Mouse (Mus musculus) heart, postnatal 25 days (tissue): ENCODE measurements around the gene Irak3. TPM values are rescaled to one million over a fixed set of nuclear protein-coding genes. Genes with fewer than 3 reads are reported as not detected.
A peak's percentile ranks its signal among the peaks of the same experiment; 100 is the strongest.

Experiments
- DNase-seq: peaks from one replicate; pipeline ENCODE4 v3.0.0; 2022; ENCODE audit warnings: low spot score
- intact Hi-C: fragments of 180-260 bp; cut with DNase I; formaldehyde crosslinking; loops from one replicate; pipeline ENCODE4 v1.15.1; 2025
- total RNA-seq, 2 experiments: library from RNA; stranded (reverse); gene quantifications; 2 replicates each; pipeline ENCODE4 v1.2.3; 2021

Gene Irak3
- total RNA-seq, 2 experiments from 2014 or later = 3.2 to 4.2 TPM

GRCm38 (mm10) chr10:120169064-120169463 lies 32.9 kb downstream of the Irak3 start:
- intact Hi-C loops = no loop called here
- no peak for DNase-seq

- intact Hi-C loops = no loop called here
- no peak for DNase-seq
These were observed 33.9 kb downstream of the Irak3 start for GRCm38 (mm10) chr10:120168070-120168469.

DNA sequence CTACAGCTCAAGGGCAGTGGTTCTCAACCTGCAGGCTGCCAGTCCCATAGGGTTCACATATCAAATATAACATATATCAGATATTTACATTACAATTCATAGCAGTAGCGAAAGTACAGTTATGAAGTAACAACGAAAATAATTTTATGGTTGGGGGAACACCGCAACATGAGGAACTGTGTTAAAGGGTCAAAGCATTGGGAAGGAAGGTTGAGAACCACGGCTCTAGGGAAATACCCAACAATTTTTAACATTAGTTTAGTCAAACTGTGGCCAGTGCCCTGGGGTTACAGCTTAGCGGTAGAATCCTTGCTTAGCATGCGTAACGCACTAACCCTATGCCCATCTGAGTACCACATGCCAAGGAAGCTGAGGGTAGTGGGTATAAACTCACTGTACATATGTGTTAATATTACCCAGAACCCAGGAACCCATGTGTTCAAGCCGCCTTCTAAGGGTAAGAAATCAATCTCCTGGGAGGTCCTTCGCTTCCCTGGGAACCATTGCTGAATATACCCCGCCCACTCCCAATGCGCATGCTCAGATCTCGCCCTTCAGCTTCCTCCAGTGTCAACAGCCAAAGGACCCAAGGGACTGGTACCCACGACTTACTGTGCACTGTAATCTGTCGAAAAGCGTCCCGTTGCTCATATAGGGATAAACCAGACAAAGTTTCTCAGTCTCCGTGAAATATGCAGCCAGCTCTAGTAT lies 36.0 kb downstream of the Irak3 start:
- DNase-seq = no peak
- intact Hi-C loops = no loop called here

DNA sequence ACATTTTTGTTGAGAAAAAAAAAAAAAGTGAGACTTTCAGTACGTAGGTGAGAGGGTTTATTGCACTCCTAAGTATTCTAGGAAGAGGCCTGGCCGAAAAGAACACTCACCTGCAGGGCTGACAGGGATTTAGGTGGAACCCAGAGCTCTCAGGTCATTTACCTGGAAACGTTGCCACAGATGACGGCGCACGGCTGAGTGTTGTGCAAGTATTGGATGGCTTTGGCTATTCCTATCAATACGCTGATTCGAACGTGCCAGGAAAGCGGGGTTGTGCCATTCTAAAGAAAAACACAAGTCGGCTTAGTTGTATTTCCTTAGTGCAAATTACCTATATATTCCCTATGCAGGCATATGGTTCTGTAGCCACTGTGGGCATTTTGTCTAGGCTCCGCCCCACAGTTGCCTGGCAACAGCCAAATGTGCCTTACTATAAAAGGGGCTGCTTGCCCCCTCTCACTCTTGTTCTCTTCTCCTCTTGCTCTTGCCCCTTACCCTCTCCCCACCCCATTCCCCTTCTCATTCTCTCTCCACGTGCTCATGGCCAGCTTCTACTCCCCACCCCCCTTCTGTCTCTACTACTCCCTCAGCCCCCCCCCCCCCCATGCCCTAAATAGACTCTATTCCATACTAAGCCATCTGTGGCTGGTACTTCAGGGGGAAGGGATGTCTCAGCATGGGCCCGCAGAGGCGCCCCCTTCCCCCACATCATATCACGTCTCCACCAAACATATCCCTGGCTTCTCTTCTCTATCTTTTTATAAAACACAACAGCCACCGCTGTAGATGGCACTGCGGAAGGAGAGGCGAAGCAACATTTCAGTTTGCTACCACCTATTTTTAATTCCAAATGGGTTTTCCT lies 36.8 kb downstream of the Irak3 start:
- intact Hi-C loops = no loop called here
- DNase-seq = no peak

DNA sequence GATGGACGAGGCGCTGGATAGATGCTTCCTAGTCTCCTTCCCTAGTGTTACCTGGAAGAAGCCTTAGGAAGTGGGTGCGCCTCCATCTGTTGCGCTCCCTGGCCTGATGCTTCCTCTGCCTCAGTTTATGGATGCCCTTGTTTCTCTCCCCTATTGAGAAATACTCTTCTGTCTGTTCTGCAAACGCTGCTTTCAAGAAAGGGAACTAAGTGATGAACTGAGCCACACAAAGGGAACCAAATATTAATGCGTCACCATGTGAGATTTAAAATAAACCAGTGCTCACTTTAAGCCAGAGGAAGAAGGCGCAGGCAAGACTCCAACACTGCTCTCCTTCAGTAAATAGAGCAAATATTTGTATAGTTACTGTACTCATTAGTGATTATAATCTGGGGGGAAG lies 38.4 kb downstream of the Irak3 start:
- intact Hi-C loops = no loop called here
- DNase-seq = no peak

GRCm38 (mm10) chr10:120162840-120163239 lies 39.1 kb downstream of the Irak3 start:
- no peak for DNase-seq
- intact Hi-C loops = no loop called here

DNA sequence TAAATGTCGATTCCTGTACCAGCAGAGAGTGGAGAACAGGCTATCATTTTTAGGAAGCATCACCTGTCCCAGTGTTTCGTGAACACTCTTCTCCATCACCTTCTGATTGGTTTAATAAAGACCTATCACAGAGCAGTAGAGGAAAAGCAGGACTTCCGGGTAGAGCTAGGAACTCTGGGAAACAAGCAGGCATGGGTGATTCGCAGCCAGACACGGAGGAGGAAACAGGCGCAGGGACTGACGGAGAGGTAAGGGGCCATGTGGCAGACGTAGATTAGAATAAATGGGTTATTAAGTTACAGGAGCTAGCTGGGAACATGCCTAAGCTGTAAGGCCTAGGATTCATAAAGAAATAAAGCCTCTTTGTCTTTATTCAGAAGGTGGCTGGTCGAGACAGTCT lies 41.4 kb downstream of the Irak3 start:
- no peak for DNase-seq
- intact Hi-C loops = no loop called here

DNA sequence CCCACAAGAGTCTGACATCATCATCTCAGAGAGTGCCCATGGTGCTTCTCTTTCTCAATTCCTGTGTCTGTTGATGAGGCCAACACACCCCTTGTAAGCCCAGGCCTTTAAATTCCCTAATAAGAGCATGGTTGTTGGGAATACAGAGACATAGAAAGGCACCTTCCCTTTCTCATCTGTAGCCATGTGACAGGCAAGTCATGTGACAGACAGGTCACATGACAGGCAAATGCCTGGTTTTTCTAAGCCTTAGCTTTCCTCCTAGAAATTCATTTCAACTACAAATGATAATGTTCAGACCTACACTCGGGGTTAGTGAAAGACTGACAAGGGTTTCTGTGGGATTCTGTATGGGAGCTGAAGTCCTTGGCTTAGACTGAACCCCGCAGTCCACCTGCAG lies 48.0 kb downstream of the Irak3 start:
- DNase-seq = no peak

GRCm38 (mm10) chr10:120151672-120152071 lies 50.3 kb downstream of the Irak3 start:
- intact Hi-C loops = no loop called here
- no peak for DNase-seq

More for the DNA sequence above, 48.0 kb downstream of the Irak3 start:
- intact Hi-C loops = no loop called here

DNA sequence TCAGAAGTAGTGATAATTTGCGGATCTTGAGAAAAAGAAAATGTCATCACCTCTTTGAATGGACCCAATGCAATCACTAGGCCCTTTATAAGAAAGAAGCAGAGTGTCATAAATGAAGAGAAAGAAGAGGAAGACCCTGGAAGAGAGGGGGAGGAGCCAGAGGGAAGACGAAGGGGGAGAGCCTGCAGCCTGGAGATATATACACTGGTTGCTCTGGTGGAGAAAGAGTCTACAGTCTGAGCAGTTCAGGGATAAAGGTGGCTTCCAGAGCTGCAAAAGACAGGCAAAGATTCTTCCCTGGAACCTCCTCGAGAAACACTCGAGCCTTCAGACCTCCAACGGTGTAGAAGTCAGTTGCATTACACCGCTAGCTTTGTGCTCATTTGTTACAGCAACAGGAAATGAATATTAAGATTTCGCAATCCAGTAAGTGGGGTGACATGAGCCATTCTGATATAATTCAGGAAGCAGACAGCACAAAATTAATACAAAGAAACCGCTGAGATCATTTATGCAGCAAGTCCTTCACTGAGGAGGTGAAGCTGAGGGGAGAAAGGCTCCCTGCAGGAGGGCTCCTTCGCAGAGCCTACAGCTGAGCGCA lies 60.9 kb downstream of the Irak3 start:
- DNase-seq = no peak
- intact Hi-C loops = no loop called here

GRCm38 (mm10) chr10:120140193-120140592 lies 61.7 kb downstream of the Irak3 start:
- no peak for DNase-seq
- intact Hi-C loops = no loop called here

GRCm38 (mm10) chr10:120136020-120136562 lies 65.8 kb downstream of the Irak3 start:
- intact Hi-C loops = no loop called here

DNA sequence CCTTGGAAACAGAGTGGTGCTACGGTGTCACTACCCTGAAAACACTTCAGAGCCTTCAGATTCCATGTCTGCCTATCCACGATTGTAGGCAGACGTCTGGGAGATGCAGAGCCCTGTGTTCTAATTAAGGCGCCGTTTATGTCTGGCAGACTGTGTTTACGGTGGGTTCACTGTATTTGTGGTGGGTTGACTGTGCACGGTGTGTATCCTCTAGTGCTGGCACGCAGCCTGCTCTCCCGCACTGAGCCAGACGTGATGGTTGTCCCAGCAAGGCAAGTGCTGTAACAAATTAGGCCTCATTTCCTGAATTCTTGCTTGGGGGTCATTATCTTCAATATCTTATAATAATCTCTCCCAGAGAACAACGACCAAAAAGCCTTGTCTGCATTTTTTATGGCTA lies 68.2 kb downstream of the Irak3 start:
- intact Hi-C loops = no loop called here
- DNase-seq = no peak

More at GRCm38 (mm10) chr10:120136020-120136562, 65.8 kb downstream of the Irak3 start:
- no peak for DNase-seq

GRCm38 (mm10) chr10:120130621-120131020 lies 71.3 kb downstream of the Irak3 start:
- no peak for DNase-seq
- intact Hi-C loops = no loop called here

DNA sequence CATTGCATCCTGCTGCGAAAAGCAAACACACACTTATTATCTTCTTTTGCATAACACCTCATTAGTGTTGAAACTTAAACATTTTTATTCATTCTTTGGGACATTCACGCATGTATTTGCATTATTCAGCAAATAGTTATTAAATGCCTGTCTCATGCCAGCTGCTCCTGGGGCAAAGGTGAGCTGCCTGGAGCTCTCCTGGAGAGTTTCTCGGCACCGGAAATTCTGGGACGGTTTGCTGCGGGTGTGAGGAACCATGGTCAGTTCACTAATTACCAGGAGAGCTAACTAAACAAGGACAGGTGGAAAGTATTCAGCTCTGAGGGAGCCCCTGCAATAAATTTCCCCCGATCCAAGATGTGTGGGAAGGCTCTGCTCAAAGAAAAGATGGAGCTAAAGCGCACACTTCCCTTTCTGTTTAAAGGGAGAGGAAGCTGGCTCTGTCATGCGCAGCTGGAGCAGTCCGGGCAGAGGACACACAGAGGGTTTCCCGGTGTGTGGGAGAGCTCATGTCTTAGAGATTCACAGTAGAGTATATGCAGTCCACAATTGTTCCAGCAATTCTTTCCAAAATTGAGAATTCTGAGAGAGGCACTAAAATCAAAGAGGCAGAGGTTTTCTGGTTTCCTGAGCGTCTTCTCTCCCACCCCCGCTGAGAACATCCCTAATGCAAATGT lies 73.2 kb downstream of the Irak3 start:
- DNase-seq = no peak
- intact Hi-C loops = loop anchor here (5.0 kb wide), 2 partner anchors 241 to 481 kb away; no protein-coding TSS in a partner anchor

DNA sequence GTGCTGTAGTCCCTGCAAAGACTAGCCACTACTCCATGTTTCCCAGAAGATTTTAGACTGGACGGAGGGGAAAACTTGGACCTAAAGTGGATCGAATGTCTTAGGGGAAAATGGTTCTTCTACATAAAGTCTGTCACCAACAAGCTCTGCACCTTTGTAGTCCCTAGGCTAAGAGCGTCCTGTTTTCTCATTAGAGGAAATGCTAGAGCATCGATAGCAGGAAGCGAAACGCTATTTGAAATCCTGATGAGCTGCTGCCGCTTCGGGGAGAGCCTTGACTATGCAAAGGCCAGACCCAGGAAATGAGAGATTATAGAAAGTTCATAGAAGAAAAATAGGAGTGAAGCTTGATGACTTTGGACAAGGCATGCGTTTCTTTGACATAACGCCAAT lies 76.5 kb downstream of the Irak3 start:
- DNase-seq = no peak
- intact Hi-C loops = loop anchor here (2.0 to 5.0 kb wide), 4 partner anchors 61 to 478 kb away; no protein-coding TSS in a partner anchor

GRCm38 (mm10) chr10:120124801-120125464 lies 77.0 kb downstream of the Irak3 start:
- DNase-seq = peak; percentile 50
- intact Hi-C loops = loop anchor here (2.0 to 5.0 kb wide), 4 partner anchors 60 to 478 kb away; no protein-coding TSS in a partner anchor

DNA sequence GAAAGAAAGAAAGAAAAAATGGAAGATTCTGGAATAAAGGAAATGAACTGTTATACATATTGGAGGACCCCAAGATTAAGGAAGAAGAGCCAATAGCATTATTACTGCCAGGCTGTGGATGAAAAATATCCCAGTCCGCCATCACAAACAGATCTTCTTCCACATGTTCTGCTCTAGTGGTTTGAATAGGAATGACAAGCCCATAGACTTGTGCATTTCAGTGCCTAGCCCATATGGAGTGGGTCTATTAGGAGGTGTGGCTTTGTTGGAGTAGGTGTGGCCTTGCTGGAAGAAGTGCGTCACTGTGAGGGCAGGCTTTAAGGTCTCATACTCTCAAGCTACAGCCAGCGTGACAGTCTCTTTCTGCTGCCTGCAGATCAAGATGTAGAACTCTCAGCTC lies 78.2 kb downstream of the Irak3 start:
- DNase-seq = no peak
- intact Hi-C loops = loop anchor here (2.0 kb wide), 2 partner anchors 59 to 321 kb away; no protein-coding TSS in a partner anchor

- no peak for DNase-seq
These were observed 86.7 kb downstream of the Irak3 start for GRCm38 (mm10) chr10:120115249-120115648.

More at GRCm38 (mm10) chr10:120115249-120115648, 86.7 kb downstream of the Irak3 start:
- intact Hi-C loops = no loop called here
